Mouse (Mus musculus): ENCODE measurements around the gene Ikzf2.

Gene Ikzf2

DNA sequence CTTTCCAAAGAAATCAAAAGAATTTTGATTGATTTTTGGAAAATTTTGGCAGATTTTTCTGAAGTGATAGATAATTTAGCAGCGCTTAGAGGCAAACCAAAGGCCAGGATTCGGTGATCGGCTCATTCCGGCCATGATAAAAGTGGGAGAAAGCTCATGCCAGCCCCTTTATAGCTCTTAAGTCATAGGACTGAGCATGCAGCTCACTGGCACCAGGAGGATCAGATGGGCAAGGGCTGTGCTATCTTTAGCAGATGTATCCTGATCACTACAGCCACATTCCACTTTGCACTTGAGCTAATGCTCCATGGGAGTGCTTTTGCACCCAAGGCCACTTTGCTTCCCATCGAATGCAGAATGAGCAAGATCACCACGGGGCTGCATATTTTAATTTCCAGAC is 181.0 kb downstream of the Ikzf2 start:
- no peak for DNase-seq

DNA sequence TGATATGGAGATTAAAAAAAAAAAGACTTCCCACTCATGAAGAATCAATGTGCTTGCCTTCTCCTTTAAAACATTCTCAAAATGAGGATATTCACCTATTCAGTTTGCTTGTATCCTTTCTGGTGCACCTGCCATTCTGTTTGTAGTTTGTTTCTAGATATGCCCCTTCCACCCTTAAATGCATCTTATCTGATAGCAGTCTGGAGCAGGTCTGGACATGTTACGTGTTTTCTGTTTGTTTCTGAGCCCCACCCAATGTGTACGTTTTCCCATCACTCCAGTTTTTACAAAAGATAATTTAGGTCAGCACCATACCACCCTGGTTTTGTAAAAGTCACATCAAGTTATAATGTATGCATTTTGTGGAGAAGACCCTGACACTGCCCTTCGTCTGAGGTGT is 186.7 kb downstream of the Ikzf2 start:
- DNase-seq, result no peak

DNA sequence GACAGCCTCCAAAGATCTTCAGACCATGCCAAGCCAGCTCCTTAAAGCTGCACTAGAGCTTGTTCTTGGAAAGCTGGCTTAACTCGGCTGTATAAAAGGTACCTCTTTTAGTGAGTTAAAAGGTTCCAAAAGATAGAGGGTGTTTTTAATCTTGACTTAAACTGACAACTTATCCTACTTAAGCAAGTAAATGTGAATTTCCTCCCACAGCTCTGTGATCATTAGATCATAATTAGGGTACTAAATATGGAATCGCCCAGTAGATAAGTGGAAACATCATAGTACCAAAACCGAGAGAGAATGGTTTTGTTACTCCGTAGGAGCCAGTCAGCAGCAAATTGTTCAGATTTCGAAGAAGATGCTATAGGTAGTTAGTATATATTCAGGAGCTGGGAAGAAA is 187.4 kb downstream of the Ikzf2 start:
- no peak for DNase-seq

DNA sequence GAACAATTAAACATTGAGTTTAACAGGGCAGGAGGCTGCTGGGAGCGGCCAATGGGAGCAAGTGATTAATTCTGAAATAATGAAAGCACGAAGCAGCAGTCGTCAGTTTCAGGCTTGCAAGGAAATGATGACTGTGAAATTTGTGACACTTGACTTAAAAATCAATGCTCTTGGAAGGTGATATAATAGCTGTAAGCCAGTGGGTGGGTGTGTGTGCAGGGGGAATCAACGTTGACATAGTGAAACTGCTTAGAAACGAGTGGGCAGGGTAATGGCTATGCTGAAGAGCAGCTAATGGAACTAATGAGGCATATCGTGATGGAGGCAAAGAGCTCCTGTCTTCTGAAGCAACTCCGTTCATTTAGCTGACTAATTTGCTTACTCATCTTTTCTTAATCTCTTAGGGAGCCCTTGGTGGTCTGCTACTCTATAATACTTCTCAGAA is 188.2 kb downstream of the Ikzf2 start:
- no peak for DNase-seq

- no peak for DNase-seq
Observed at GRCm38 (mm10) chr1:69496055-69496454, 191.0 kb downstream of the Ikzf2 start.

GRCm38 (mm10) chr1:69493309-69494047 is 193.6 kb downstream of the Ikzf2 start:
- no peak for DNase-seq

GRCm38 (mm10) chr1:69492013-69492412 is 195.0 kb downstream of the Ikzf2 start:
- no peak for DNase-seq

DNA sequence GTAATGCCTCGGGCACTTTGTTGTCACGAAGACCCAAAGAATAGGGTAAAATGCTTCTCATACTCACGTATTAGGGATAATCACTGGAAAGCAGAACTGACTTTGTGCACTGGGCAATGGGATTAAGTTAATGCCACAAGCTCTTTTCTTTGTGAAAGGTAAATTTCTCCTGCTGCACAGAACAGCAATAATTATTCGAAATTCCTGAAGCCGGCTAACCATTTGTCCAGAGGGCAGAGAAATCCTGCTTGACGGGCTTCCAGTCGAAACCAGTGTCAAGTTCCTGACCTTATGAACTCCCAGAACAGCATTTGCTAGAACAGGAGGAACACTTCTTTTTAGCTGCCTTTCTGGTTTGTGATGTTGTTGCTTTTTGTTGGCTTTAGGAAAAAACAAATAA is 198.0 kb downstream of the Ikzf2 start:
- DNase-seq, result no peak

DNA sequence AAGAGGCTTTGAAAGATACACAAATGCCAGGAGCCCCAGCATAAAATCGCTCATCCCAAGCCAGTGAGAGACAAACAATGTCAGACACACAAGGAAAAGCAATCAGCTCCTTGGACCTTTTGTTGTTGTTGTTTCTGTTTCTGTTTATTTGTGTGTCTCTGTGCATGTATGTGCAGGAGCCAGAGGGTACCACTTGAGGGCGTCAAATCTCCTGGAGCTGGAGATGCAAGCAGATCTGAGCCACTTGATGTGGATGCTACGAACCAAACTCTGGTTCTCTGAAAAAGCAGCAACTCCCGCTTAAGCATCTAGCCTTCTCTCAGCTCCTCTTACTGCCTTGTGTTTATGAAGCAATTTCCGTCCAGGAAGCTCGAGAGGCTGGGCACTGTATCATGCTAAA is 198.4 kb downstream of the Ikzf2 start:
- no peak for DNase-seq

Measured in spleen, adult 18-20 months (tissue).